Mouse (Mus musculus) T-helper 2 cell (primary cell): Measurements from ENCODE around the gene Pitpnm2.

Experiments
- in situ Hi-C: fragments of 300-600 bp; cut with MboI, MseI; formaldehyde crosslinking; loops from one replicate; pipeline ENCODE4 v1.15.1; 2025; ENCODE audit warnings: high pct_unique_total_duplicates

Gene Pitpnm2

GRCm38 (mm10) chr5:124069657-124070056 is 179.9 kb downstream of the Pitpnm2 start:
- in situ Hi-C loops: no loop called here
